Mouse (Mus musculus) left cerebral cortex, postnatal 25 days (tissue): Measurements from ENCODE around the gene Rgs12. TPM values are rescaled to one million over a fixed set of nuclear protein-coding genes. Genes with fewer than 3 reads are reported as not detected.

Experiments
- DNase-seq, 2 experiments: peaks; one replicate each; pipeline ENCODE4 v3.0.0; 2022; ENCODE audit warnings: low spot score in 2 of 2, mixed read lengths in 1 of 2
- intact Hi-C: fragments of 180-260 bp; cut with DNase I; formaldehyde crosslinking; loops from one replicate; pipeline ENCODE4 v1.15.1; 2025
- total RNA-seq, 2 experiments: library from RNA; stranded (reverse); gene quantifications; 2 replicates each; pipeline ENCODE4 v1.2.3; 2021

The Rgs12 gene
- 10 to 100 TPM; 52.3 to 62.3 TPM for total RNA-seq

DNA sequence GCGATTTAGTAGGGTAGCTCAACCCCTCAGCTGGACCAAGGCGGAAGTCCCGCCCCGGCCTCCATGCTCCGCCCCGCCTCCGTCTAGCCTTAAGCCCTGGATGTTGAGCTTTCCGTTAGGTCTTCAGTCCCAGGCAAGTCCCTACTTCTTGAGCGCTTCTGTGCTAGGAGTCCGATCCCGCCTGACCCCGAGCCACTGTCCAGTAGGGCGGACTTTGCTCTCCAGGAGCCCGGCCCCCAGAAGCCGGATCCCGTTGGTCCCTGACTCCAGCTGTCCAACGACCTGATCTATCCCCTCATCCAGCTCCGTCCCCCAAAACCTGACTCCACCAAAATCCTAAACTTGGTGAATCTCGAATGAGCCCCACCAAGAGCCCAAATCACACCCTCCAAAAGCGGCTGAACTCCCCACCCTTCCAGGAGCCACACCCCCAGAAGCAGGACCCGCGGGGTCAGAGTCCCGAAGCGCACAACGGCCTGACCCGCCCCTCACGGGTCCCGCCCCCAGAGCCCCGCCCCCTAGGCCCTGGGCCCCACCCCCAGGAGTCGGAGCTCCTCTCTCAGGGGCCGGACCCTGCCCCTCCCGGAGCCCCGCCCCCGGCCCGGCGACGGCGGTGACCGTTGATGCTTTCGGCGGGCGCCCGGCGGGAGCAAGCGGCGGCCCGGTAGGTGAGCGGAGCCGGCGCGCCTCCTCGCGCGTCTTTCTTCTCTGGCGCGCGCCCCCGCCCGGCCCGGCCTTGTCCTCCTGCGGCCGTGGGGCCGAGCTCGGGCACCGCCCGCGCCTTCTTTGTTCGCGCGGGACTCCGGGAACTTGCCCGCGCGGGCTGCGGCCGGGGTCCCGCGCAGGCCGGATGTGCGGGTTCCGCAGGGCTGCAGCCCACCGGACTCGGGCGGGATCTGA, at the start of gene Rgs12:
Gene Rgs12 (plus strand): TSS at position 585 of the 900 bp plus-strand sequence.
- intact Hi-C loops: no loop called here
- peak; percentile 43 to 54 for DNase-seq

DNA sequence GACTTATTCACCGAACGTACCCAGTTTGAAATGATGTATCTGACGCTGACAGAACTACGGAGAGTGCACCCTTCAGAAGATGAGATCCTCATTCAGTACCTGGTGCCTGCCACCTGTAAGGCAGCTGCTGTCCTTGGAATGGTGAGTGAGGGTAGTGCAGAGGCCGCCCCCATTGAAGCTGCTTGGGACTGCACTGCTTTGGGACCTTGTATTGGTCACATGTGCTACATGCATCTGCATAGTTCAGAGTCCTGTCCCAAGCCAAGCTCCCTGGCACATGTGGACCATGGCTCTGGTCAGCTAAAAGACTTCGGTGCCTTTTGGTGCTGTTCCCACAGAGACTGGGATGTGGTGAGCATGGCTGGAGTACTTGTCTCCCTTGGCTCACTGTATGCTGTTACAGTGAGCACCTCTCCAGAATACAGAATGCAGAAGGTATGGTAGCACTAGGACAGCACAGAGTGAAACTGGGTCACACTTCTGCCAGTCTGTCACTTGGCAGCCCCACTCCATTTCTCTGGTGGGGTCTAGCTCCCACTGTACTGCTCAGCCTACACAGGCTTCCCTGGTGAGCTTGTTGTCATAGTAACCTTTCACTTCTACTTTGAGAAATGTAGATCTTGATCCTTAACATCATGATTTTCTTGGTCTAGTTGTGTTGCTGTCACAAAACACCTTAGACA, 49.3 kb upstream of the Rgs12 start:
- peak in 1 of 2 experiments; percentile 28 for DNase-seq
- intact Hi-C loops: loop anchor here (10.0 kb wide), 1 partner anchor 235 kb away; the partner anchor contains the start of genes Grk4 and Nop14

DNA sequence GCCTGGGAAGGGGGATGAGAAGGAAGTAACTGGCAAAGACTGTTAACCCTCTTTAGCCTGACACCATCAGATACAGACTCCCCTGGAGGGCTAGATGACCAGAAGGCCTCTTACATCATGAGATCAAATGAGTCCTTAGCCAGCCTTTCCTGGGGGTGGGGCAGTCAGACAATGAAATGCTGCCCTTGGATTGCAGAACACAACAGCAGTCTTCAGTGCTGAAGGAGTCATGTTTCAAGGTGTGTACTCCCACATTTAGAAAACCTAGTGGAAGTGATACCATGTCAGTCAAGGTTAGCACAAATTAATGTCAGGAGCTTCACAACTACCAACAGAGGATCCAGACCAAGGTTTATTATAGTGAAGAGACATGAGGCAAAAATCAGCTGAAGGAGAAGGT, 46.9 kb upstream of the Rgs12 start:
- intact Hi-C loops: no loop called here
- DNase-seq: no peak

DNA sequence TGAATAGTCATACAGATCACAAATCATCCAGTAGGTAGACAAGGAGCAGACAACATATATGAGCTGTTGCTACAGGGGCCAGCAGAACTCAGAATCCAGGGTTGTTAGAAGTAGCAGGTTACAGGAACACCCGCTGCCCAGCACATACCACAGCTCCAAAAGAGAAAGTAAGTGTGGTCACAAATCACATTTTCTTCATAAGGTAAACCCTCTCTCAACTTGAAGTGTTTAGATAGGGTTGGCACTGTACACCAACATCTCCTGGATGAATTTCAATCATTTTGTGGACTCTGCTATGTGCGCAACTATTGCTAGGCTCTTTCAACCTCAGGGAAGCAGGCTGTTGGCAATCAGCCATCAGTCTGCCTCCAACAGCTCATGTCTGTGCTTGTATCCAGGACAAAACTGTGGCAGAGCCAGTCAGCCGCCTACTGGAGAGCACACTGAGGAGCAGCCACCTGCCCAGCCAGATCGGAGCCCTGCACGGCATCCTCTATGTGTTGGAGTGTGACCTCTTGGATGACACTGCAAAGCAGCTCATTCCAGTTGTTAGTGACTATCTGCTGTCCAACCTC, 46.3 kb upstream of the Rgs12 start:
- DNase-seq: peak; percentile 36
- intact Hi-C loops: no loop called here

DNA sequence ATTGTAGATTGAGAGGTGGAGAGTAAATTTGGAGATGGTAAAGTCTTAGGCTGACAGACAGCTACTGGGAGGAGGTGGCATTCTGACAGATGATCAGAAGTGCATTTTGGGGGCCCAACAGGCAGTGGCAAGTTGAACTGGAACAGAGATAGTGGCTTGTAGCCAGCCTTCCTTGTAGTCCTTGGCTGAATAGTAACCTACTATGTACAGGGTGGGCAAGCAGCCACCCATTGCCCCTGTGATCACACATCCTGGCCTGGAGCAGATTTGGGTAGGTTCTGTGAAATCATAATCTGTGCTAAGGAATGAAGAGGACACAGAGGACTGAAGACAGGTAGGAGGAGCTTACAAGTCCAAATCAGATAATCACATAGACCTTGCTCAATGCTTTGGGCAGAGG, 44.8 kb upstream of the Rgs12 start:
- DNase-seq: no peak
- intact Hi-C loops: no loop called here

DNA sequence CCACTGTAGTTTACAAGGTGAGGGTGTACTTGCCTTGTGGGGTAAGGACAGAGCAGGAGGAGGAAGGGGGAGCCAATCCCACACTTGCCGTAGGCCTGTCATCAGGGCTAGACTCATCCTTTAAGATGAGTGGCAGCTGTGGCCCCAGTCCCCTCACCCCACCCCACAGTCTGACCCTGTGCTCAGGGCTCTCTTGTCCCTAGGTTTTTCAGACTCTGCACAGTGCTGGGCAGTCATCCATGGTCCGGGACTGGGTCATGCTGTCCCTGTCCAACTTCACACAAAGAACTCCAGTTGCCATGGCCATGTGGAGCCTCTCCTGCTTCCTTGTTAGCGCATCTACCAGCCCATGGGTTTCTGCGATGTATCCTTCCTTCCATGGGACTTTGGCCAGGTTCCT, 42.0 kb upstream of the Rgs12 start:
- no peak for DNase-seq
- intact Hi-C loops: no loop called here

DNA sequence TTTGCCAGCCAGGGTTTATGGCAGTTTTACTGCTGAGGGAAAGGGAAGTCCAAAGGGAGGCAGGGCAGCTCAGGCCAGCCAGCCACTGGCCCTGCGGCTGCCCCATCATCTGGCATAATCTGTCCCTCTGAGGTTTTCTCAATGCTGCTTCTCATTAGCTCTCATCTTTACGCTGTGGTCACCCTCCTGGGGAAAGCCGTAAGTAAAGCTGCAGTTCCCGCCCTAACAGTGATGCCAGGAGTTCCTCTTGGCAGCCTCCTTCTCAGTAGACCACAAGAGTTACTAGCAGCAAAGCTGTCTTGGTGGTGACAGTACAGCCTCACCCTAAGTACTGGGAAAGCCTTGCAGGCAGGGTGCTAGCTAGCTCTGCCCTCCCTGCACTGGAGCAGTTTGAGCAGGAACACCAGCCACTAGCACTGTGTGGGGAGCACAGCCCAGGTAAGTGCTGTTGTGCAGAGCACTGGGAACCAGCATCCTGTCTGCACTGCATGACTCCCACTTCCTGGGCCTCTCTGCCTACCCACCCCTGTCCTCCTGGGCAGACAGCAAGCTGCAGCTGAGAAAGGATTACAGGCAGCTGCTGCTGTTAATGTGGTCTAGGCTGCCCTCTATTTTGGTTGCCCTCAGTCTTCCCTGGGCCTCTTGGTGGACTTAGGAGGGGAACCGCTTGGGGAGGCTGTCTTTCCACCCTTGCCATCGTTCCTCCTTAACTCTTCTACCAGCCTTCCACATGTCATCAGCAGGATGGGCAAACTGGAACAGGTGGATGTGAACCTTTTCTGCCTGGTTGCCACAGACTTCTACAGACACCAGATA, 41.1 kb upstream of the Rgs12 start, which contains the start of gene Msantd1:
Gene Msantd1 (plus strand): TSS at position 103 of the 816 bp plus-strand sequence.
- no peak for DNase-seq
- intact Hi-C loops: no loop called here

DNA sequence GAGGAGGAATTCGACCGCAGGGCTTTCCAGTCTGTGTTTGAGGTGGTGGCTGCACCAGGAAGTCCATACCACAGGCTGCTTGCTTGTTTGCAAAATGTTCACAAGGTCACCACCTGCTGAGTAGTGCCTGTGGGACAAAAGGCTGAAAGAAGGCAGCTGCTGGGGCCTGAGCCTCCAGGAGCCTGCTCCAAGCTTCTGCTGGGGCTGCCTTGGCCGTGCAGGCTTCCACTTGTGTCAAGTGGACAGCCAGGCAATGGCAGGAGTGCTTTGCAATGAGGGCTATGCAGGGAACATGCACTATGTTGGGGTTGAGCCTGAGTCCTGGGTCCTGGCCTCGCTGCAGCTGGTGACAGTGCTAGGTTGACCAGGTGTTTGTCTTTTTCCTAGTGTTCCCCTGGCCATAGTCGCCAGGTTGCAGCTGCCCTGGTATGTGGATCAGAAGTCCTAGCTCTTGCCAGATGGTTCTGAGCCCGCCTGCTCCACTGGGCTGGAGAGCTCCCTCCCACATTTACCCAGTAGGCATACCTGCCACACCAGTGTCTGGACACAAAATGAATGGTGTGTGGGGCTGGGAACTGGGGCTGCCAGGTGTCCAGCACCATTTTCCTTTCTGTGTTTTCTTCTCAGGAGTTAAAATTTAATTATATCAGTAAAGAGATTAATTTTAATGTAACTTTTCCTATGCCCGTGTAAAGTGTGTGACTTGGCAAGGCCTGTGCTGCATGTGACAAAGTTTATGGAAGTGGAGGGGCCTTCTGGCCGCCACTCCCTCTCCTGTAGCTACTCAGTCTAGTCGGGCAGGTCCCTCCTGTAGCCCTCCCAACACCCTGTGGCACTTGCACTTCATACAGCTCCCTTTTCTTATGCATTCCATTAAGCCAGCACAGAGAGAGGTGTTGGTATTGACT, 40.3 kb upstream of the Rgs12 start:
- intact Hi-C loops: no loop called here
- DNase-seq: no peak

DNA sequence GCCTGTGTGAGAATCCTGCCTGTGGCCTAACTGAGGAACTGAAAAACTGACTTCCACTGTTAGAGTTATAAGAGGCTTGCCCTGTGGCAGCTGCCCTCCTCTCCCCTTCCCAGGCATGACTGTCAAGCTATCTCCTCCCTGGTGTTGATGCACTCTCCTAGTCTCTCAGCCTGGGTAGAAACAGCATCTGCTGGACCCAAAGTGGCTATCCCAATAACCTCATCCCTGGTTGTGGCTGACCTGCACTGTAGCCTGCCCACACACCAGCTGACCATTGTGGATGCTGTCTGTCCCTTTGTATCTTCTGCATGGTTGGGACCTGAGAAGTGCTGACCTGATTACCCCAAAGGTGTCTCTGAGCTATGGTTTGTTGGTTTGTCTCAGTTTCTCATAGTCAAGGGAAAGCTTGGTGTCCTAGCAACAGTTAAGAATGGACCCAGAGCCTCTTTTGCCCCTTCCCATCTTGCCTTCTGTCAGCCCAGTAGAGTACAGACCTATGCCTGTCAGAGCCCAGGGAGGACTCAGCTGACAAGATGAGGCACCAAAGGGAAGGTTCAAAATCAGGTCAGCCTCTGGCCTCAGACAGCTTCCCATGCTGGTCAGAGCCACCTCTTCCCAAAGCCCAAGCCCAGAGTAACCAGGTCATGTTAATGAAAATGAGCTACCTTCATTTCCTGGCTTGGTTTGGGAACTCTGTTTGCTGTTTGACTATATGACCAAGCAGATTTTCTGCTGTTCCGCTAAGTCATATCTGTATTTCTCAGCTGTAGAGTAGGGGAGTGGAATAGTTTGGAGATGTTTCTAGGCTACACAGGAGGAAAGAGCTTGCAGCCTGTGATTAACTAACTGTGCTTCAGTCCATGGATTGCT, 39.4 kb upstream of the Rgs12 start:
- intact Hi-C loops: no loop called here
- DNase-seq: no peak

DNA sequence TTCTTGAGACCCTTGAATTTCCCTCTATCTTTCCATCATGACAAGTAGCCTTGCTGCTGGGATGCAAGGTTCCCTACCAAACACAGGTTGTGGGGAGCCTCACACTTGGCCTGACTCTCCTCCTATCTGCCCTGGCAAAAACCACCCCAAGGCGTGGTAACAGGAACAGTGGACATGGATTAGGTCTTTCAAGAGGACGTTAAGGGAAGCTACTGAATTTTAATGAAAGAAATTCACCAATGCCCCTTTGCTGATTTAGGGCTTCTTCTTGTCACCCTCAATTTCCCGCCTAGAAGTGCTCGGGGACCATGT, 38.8 kb upstream of the Rgs12 start:
- intact Hi-C loops: no loop called here
- DNase-seq: no peak

DNA sequence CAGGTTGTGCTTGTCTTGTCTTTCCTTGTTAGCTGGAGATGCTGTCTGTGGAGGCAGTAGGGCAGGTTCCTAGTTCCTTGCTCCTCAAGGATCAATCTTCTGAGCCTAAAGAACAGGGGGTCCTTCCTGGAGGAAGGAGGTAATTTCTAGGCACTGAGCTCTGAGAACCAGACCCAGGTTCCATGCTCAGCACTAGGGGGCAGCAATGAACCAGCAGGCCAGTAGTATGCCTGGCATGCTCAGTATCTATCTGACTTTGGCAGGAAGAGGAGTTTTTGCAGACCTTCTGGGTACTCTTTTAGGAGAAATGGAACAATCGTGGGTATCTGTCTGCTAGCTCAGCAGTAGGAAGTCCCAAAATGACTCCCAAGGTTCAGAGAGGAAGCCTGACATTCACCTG, 33.4 kb upstream of the Rgs12 start:
- intact Hi-C loops: loop anchor here (1.0 to 5.0 kb wide), 2 partner anchors 112 to 128 kb away; no protein-coding TSS in a partner anchor

DNA sequence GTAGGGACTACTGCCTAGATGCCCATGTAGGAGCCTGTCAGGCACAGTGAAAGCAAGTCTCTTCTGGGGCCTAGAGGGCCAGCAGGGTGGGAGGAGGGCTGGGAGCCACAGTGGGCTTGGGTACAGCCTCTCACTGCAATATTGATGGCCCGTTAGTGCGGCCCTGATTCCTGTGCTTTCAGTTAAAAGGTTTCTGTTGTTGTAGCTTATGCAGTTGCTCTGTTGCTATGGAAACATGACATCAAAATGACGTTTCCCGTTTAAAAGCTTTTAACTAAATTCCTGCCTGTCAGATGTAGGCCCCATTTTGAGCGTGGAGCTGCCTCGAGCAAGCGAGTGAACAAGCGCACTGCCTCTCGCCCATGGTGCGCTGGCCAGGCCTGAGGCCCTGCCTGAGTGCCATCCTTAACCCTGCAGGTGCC, 32.0 kb upstream of the Rgs12 start:
- intact Hi-C loops: loop anchor here (5.0 kb wide), 1 partner anchor 110 kb away; no protein-coding TSS in a partner anchor
- DNase-seq: peak; percentile 41 to 63

More for the DNA sequence above, 33.4 kb upstream of the Rgs12 start:
- DNase-seq: peak; percentile 81 to 87

DNA sequence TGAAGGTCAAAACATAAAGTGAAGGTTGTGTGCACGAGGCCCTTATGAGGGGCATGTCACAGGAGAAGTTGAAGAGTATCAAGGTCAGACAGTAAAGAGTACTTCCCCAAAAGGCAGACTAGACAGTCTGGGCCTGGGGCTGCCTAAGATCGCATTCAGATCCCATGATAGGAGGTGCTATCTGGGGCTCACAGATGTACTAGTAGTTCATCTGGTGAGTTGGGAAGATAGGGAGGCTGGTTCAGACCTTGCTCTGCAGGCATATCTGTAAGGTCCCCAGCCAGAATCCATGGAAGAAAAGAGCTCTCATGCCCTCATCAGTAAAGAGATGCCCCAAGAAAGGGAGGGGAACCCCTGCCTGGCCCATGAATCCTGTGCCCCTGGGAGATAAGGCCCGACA, 30.5 kb upstream of the Rgs12 start:
- no peak for DNase-seq
- intact Hi-C loops: loop anchor here (5.0 kb wide), 1 partner anchor 109 kb away; no protein-coding TSS in a partner anchor

DNA sequence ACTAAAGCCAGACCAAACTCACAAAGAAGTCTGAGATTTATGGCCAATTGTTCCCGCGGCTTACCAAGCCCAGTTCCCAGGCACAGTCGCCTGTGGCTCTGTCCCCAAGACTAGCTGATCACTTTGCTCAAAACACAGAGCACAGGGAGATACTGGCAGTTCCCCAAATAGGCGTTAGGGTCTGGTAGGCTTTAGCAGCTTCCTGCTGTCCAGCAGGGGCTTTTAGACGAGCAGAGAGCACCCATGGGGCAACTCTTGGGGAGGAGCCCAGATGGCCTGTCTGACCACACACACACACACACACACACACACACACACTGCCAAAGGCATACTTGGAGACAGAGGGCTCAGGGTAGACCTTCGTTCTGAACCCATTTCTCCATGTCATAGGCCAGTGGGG, 26.7 kb upstream of the Rgs12 start:
- no peak for DNase-seq
- intact Hi-C loops: no loop called here

DNA sequence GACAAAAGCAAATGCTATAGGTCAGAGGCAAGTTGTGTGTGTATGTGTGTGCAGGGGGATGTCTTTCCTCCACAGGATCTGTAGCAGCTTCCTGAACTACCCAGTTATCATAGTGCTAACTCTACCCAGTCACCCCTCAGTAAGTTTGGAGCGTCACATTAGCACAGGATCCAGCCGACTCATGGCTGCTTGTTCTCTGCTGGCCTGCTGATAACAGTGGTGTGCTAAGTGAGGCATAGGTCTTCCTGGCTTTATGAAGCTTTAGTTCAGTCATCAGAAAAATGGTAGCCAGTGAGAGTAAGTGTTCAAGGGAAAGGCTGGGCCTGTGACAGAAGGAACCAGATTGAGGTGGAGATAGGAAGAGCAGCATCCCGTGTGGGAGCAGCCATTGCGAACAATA, 25.3 kb upstream of the Rgs12 start:
- intact Hi-C loops: no loop called here
- DNase-seq: no peak

DNA sequence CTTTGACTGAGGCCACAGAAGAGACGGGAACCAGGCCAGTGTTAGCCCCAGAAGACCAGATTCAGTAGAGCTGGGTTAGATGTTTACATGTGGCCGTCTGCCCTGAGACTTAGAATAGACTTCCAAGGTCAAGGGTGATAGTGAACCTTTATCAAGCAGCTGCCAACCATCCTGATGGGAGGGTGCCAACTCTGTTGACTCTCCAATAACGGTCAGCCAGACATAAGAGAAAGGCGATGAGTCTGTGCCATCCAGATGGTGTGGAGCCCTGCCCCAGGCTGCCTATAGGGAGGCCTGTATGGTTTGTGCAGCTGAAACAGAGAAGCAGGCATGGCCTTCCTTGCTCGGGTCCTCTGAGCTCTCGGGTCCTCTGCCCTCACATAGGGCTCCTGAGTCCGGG, 24.7 kb upstream of the Rgs12 start:
- no peak for DNase-seq
- intact Hi-C loops: no loop called here

DNA sequence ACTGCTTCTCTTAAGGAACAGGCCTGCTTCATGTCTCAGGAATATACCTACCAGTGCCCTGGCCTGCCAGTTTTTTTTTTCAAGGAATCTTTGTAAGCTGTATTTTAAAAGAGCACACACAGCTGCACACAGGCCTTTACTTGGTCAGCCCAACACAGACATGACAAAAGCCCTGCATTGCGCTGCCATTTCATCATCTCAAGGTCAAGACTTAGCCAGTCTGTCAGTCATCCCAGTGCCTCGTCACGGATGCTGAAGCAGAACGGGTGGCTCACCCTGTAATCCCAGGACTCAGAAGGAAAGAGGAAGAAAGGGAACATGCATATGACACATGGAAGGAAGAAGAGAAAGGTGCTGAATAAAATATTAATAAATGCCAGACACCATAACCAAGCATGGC, 21.6 kb upstream of the Rgs12 start:
- intact Hi-C loops: no loop called here
- DNase-seq: no peak
